Mouse (Mus musculus) ES-E14 (cell line): ENCODE measurements around the gene Sat2. TPM values are rescaled to one million over a fixed set of nuclear protein-coding genes. Genes with fewer than 3 reads are reported as not detected.

Experiments used
- DNase-seq: peaks from one replicate; pipeline ENCODE4 v3.0.0-alpha.2; 2013; ENCODE audit warnings: low read depth, low spot score
- H3K27ac ChIP-seq: 2 replicates; pipeline ENCODE4 v1.5.1; 2012; ENCODE audit warnings: low read depth, mild to moderate bottlenecking, low read length, moderate library complexity, mixed read lengths; ENCODE audit not compliant: poor library complexity, insufficient read depth, severe bottlenecking
- H3K36me3 ChIP-seq: 2 replicates; pipeline ENCODE4 v1.6.1; 2012; ENCODE audit warnings: mild to moderate bottlenecking, low read length, moderate library complexity, mixed read lengths; ENCODE audit not compliant: control insufficient read depth, poor library complexity, insufficient read depth, severe bottlenecking
- H3K4me1 ChIP-seq, 2 experiments: fragments of 150-350 bp in 1 of 2; sonication (generic) in 1 of 2; 2 replicates each; pipeline ENCODE4 v1.6.1; 2012; ENCODE audit warnings: low read length in 2 of 2, mild to moderate bottlenecking in 1 of 2, mixed read lengths in 1 of 2; ENCODE audit not compliant: control insufficient read depth in 2 of 2, insufficient read depth in 2 of 2, poor library complexity in 1 of 2
- H3K4me3 ChIP-seq, 2 experiments: fragments of 150-350 bp in 1 of 2; sonication (generic) in 1 of 2; 2 replicates each; pipeline ENCODE4 v1.5.1; 2012; ENCODE audit warnings: low read length in 2 of 2, low read depth in 1 of 2, mild to moderate bottlenecking in 1 of 2, mixed read lengths in 1 of 2; ENCODE audit not compliant: insufficient read depth in 1 of 2, poor library complexity in 1 of 2, severe bottlenecking in 1 of 2
- H3K9ac ChIP-seq: 2 replicates; pipeline ENCODE4 v1.6.1; 2012; ENCODE audit warnings: low read depth, mild to moderate bottlenecking, low read length, mixed read lengths; ENCODE audit not compliant: poor library complexity, insufficient read depth, severe bottlenecking
- H3K9me3 ChIP-seq: fragments of 150-350 bp; sonication (generic); 2 replicates; pipeline ENCODE4 v1.6.1; 2012; ENCODE audit warnings: low read depth, mild to moderate bottlenecking, low read length; ENCODE audit not compliant: control insufficient read depth, insufficient read depth
- CHD2 ChIP-seq: IDR thresholded peaks from 2 replicates; pipeline ENCODE4 v1.6.1; 2014; ENCODE audit warnings: mild to moderate bottlenecking, low read depth, low read length, inconsistent platforms
- HCFC1 ChIP-seq: IDR thresholded peaks from 2 replicates; pipeline ENCODE4 v1.6.1; 2012; ENCODE audit warnings: low read length, inconsistent platforms, borderline replicate concordance; ENCODE audit not compliant: insufficient read depth
- MAFK ChIP-seq: IDR thresholded peaks from 2 replicates; pipeline ENCODE4 v1.6.1; 2014; ENCODE audit warnings: mild to moderate bottlenecking, low read depth, low read length, inconsistent platforms; ENCODE audit not compliant: insufficient read depth
- ZC3H11A ChIP-seq: IDR thresholded peaks from 2 replicates; pipeline ENCODE4 v1.6.1; 2012; ENCODE audit warnings: low read depth, mild to moderate bottlenecking, inconsistent platforms, low read length, borderline replicate concordance
- ZNF384 ChIP-seq: IDR thresholded peaks from 2 replicates; pipeline ENCODE4 v1.6.1; 2012; ENCODE audit warnings: low read depth, low read length, inconsistent platforms
- in situ Hi-C, 2 experiments: fragments of 600-800 bp; cut with MboI; formaldehyde crosslinking; loops; one replicate each; pipeline ENCODE4 v1.15.1; 2025; ENCODE audit warnings: low sequenced_read_pairs in 2 of 2, inconsistent platforms in 1 of 2; ENCODE audit not compliant: unreplicated experiment in 2 of 2
- total RNA-seq: library from RNA; depleted of rRNA; stranded (reverse); fragments of 300-350 nt; gene quantifications from 2 replicates; pipeline ENCODE4 v1.2.3, GENCODE M21; 2012

The Sat2 gene
- total RNA-seq, 1 experiment, result 3.6 TPM

GRCm38 (mm10) chr11:69633128-69633866 lies 11.5 kb downstream of the Sat2 start:
- in situ Hi-C loops, result no loop called here
- H3K27ac ChIP-seq, result peak overlapping the region; percentile 89
- DNase-seq, result no peak
- no peaks in the 10 kb centered on the region for H3K9me3 ChIP-seq
- H3K4me1 ChIP-seq, result peaks cover 2 to 6% of the 10 kb centered on the region in 2 experiments; a peak in 2 of 4 replicates
- H3K36me3 ChIP-seq, result peaks cover 3% of the 10 kb centered on the region; the same call in 1 of the 2 replicates
- peak overlapping the region; percentile 96 for H3K9ac ChIP-seq
- TF ChIP-seq ZNF384 (peak; percentile 94), ZC3H11A (no peak), CHD2 (no peak), HCFC1 (no peak), MAFK (no peak)
- peak overlapping the region; percentile 85 to 96 for H3K4me3 ChIP-seq

GRCm38 (mm10) chr11:69635471-69635870 lies 13.6 kb downstream of the Sat2 start:
- H3K4me3 ChIP-seq, result no peak overlapping the region
- peaks cover 10% of the 10 kb centered on the region for H3K36me3 ChIP-seq
- no peak overlapping the region for H3K9ac ChIP-seq
- TF ChIP-seq MAFK (no peak), HCFC1 (no peak), ZNF384 (no peak), CHD2 (no peak)
- H3K27ac ChIP-seq, result no peak overlapping the region
- H3K4me1 ChIP-seq, result peaks cover 2 to 6% of the 10 kb centered on the region in 2 experiments; a peak in 2 of 4 replicates
- in situ Hi-C loops, result no loop called here
- no peak for DNase-seq
- H3K9me3 ChIP-seq, result no peaks in the 10 kb centered on the region

- TF ChIP-seq ZC3H11A (no peak), ZNF384 (no peak), CHD2 (no peak), HCFC1 (no peak), MAFK (no peak)
- Histone ChIP-seq H3K9me3 (no peaks in the 10 kb centered on the region), H3K4me1 (peaks cover 0 to 2% of the 10 kb centered on the region in 2 experiments; a peak in 1 of 4 replicates), H3K9ac (no peak overlapping the region), H3K27ac (no peak overlapping the region), H3K4me3 (no peak overlapping the region), H3K36me3 (peaks cover 64% of the 10 kb centered on the region)
- in situ Hi-C loops, result no loop called here
- DNase-seq, result no peak
Measured at GRCm38 (mm10) chr11:69645860-69646259, 24.0 kb downstream of the Sat2 start.

- Histone ChIP-seq H3K9me3 (no peaks in the 10 kb centered on the region), H3K27ac (no peak overlapping the region), H3K36me3 (peaks cover 59% of the 10 kb centered on the region), H3K4me1 (peaks cover 3 to 13% of the 10 kb centered on the region in 2 experiments; a peak in 3 of 4 replicates), H3K9ac (no peak overlapping the region), H3K4me3 (no peak overlapping the region)
- no peak for DNase-seq
- in situ Hi-C loops, result loop anchor here in 1 of 2 experiments (10.0 kb wide), 1 partner anchor 61 kb away; no protein-coding TSS in a partner anchor
- TF ChIP-seq HCFC1 (no peak), ZC3H11A (no peak), MAFK (no peak), CHD2 (no peak), ZNF384 (no peak)
Measured at GRCm38 (mm10) chr11:69653399-69653798, 31.6 kb downstream of the Sat2 start.
